Mouse (Mus musculus): ENCODE data around the gene Reep3. TPM values are rescaled to one million over a fixed set of nuclear protein-coding genes. Genes with fewer than 3 reads are reported as not detected.

Gene Reep3
- total RNA-seq, 2 experiments from 2014 or later, result 42.9 to 43.7 TPM

- no peak for DNase-seq
Measured at GRCm38 (mm10) chr10:66969581-66969980, 127.2 kb downstream of the Reep3 start.

GRCm38 (mm10) chr10:66969081-66969480 lies 127.7 kb downstream of the Reep3 start:
- no peak for DNase-seq

GRCm38 (mm10) chr10:66968541-66968940 lies 128.2 kb downstream of the Reep3 start:
- no peak for DNase-seq

GRCm38 (mm10) chr10:66966391-66967109 lies 130.2 kb downstream of the Reep3 start:
- DNase-seq, result peak; percentile 50

GRCm38 (mm10) chr10:66960136-66960535 lies 136.6 kb downstream of the Reep3 start:
- no peak for DNase-seq

Other genes starting within 250 kb of the Reep3 start
- 10 to 100 TPM; 66.7 to 70.5 TPM for gene Jmjd1c, start 820 bp downstream of the Reep3 start, total RNA-seq (2021)
- gene Nrbf2, start 188.4 kb upstream of the Reep3 start, total RNA-seq (2021), result 1 to 10 TPM; 7.2 to 8.3 TPM